Mouse (Mus musculus) heart, embryonic 15.5 days (tissue): ENCODE measurements around the gene Phactr1. TPM values are rescaled to one million over a fixed set of nuclear protein-coding genes. Genes with fewer than 3 reads are reported as not detected.
A peak's percentile ranks its signal among the peaks of the same experiment; 100 is the strongest.

Experiments used
- ATAC-seq: fragments of 200-750 bp; cut with Nextera tagmentation; replicated peaks from 2 replicates; pipeline ENCODE4 v1.8.0; 2017; ENCODE audit warnings: low read depth, moderate TSS enrichment; ENCODE audit not compliant: insufficient number of reproducible peaks, insufficient read depth, low FRiP score
- H3K27ac ChIP-seq: fragments of 300-500 bp; sonication (generic); 2 replicates; pipeline ENCODE4 v1.5.1; 2015; ENCODE audit warnings: mild to moderate bottlenecking, inconsistent platforms
- H3K27me3 ChIP-seq: fragments of 300-500 bp; sonication (generic); 2 replicates; pipeline ENCODE4 v1.6.1; 2015; ENCODE audit warnings: inconsistent platforms
- H3K36me3 ChIP-seq: fragments of 300-500 bp; sonication (generic); 2 replicates; pipeline ENCODE4 v1.6.1; 2015; ENCODE audit warnings: mild to moderate bottlenecking, inconsistent platforms
- H3K4me1 ChIP-seq: fragments of 300-500 bp; sonication (generic); replicated peaks from 2 replicates; pipeline ENCODE4 v1.6.1; 2015; ENCODE audit warnings: inconsistent platforms
- H3K4me2 ChIP-seq: fragments of 300-500 bp; sonication (generic); 2 replicates; pipeline ENCODE4 v1.6.1; 2015; ENCODE audit warnings: inconsistent platforms, mild to moderate bottlenecking, moderate library complexity
- H3K4me3 ChIP-seq: fragments of 300-500 bp; sonication (generic); 2 replicates; pipeline ENCODE4 v1.5.1; 2015; ENCODE audit warnings: mild to moderate bottlenecking, inconsistent platforms
- H3K9ac ChIP-seq: fragments of 300-500 bp; sonication (generic); 2 replicates; pipeline ENCODE4 v1.6.1; 2015; ENCODE audit warnings: mild to moderate bottlenecking, inconsistent platforms
- H3K9me3 ChIP-seq: fragments of 300-500 bp; sonication (generic); replicated peaks from 2 replicates; pipeline ENCODE4 v1.6.1; 2016; ENCODE audit warnings: inconsistent platforms
- WGBS: fragments of 180-500 bp; shearing (Covaris S2); methylation state at CpG from one replicate; pipeline ENCODE4 v1.1.7; 2015; ENCODE audit warnings: mixed read lengths; 5-methylcytosine and 5-hydroxymethylcytosine counted together
- polyA plus RNA-seq: library from polyadenylated mRNA; unstranded; fragments of >200 nt; fragmentation: Nextera tagmentation; extraction: Ambion mirVana; gene quantifications from 2 replicates; pipeline ENCODE4 v1.2.1, GENCODE M21; 2015

Gene Phactr1
- polyA plus RNA-seq, 1 experiment from 2014 or later = 6.5 TPM

DNA sequence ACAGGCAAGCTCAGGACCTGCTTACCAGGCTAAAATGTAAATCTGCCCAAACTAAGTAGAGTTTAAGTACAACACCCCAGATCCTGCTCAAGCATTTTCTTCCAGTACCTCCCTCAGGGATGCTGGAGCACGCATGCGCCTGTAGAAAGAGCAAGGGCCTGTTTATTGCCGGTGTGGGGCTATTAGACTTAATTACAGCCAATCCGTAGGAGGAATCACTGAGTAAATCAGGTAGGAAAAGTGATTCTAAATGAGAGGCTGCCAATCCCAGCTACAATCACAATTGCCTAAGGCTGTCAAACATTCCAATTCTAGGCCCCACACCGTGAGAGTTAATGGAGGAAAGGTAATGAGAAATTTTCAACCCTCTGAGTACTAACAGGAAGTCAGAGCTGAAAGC lies 477.9 kb downstream of the Phactr1 start:
- Histone ChIP-seq H3K4me3 (no peak overlapping the region), H3K4me1 (peaks cover 17% of the 10 kb centered on the region; the same call in 1 of the 2 replicates), H3K9ac (no peak overlapping the region), H3K27ac (no peak overlapping the region), H3K27me3 (no peaks in the 10 kb centered on the region), H3K4me2 (no peak overlapping the region), H3K36me3 (0 out of 2 replicates have a peak, but pooled peaks cover 14% of the 10 kb centered on the region), H3K9me3 (no peaks in the 10 kb centered on the region)
- 75% methylated on average over 5 of the region's 5 CpGs for WGBS
- ATAC-seq = no peak

DNA sequence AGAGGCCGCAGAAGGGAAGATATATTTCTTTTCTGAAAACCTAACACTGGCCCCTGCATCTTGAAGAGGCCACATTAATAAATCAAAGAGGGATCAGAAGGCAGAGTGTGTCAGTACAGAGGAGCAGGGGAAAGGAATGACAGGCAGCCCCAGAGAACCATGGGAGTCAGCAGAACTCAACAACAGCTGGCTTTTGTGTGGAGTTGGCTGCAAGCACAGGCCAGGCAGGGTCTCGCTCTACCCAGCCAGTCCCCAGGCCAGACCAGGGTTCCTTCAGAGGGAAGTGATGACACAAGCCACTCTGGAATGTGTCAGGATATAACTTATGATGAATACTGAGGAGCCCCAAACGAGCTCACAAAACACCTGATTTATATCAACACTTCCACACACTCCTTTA lies 479.0 kb downstream of the Phactr1 start:
- no peak overlapping the region for H3K4me3 ChIP-seq
- 44% methylated on average over 3 of the region's 3 CpGs for WGBS
- no peak overlapping the region for H3K9ac ChIP-seq
- H3K27ac ChIP-seq = peak overlapping the region; percentile 23
- no peaks in the 10 kb centered on the region for H3K27me3 ChIP-seq
- no peaks in the 10 kb centered on the region for H3K9me3 ChIP-seq
- H3K36me3 ChIP-seq = peaks cover 10% of the 10 kb centered on the region; the same call in 1 of the 2 replicates
- peak; percentile 73; the same call in 1 of the 2 replicates for ATAC-seq
- H3K4me1 ChIP-seq = peaks cover 17% of the 10 kb centered on the region; the same call in 1 of the 2 replicates
- no peak overlapping the region for H3K4me2 ChIP-seq

DNA sequence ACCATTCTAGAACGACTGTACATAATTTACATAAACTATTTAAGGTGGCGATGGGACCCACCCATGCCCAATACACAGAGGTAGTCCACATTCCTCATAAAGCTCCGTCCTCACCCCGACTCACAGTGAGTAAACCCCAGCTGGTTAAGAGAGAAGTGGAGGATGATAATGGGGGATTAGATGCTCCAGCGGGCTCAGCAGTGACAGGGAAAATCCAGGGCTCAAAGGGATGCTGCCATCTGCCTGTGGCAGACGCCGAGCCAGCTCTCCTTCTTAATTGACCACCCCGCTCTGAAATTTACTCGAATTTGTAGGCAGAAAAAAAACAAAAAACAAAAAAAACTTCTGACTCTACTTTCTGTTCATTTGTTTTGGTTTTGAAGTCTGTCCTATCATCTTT lies 487.3 kb downstream of the Phactr1 start:
- no peaks in the 10 kb centered on the region for H3K9me3 ChIP-seq
- ATAC-seq = no peak
- H3K4me1 ChIP-seq = peaks cover 9% of the 10 kb centered on the region
- H3K4me2 ChIP-seq = no peak overlapping the region
- no peak overlapping the region for H3K4me3 ChIP-seq
- peaks cover 28% of the 10 kb centered on the region; the same call in 1 of the 2 replicates for H3K36me3 ChIP-seq
- no peak overlapping the region for H3K9ac ChIP-seq
- no peak overlapping the region for H3K27ac ChIP-seq
- 71% methylated on average over 9 of the region's 9 CpGs for WGBS
- H3K27me3 ChIP-seq = no peaks in the 10 kb centered on the region

- under 1% methylated on average over 48 of the region's 48 CpGs for WGBS
- peak; percentile 89 for ATAC-seq
- H3K4me1 ChIP-seq = peaks cover 13% of the 10 kb centered on the region
- H3K4me2 ChIP-seq = peak within 1 kb of the TSS; percentile 78
- peak within 1 kb of the TSS; percentile 80 for H3K9ac ChIP-seq
- H3K27ac ChIP-seq = peak within 1 kb of the TSS; percentile 88
- peak within 1 kb of the TSS; percentile 77 for H3K4me3 ChIP-seq
- no peaks in the 10 kb centered on the region for H3K27me3 ChIP-seq
- H3K9me3 ChIP-seq = no peaks in the 10 kb centered on the region
- peaks cover 14% of the 10 kb centered on the region; the same call in 1 of the 2 replicates for H3K36me3 ChIP-seq
These were observed 490.7 kb downstream of the Phactr1 start, which contains the start of gene Tbc1d7 for GRCm38 (mm10) chr13:43171020-43171710. TSS of gene Tbc1d7 (minus strand) at chr13:43171501.

DNA sequence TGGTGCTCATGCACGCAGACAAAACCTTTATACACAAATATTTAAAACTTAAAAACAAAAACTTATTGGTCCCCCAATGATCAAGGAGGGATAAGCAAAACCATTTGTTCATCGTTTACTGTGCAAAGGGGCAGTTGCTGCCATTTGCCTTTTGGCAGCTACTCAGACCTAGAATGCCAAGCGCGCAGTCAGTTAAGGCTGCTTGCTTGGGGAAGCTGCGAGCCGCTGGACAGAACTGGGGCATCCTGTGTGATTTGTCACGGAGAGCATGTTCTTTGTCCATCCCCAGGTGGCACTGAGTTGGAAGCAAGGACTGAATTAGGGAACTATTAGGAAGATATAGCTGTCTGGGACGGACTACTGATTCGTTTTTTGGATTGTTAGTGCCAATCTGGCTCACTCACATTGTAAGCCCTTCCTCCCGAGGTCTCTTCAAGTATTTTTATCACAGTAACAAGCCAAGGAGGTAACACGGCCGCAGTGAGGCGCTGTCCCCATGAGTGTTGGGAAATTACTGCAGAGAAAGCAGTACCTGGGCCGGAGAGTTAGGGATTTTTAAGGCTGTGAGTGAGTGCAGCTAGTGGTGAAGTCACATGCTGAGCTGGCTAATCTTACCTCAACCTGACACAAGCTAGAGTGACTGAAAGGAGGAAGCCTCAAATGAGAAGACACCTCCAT lies 491.8 kb downstream of the Phactr1 start:
- Histone ChIP-seq H3K4me3 (peak overlapping the region; percentile 77), H3K27ac (peak overlapping the region; percentile 88; the same call in 1 of the 2 replicates), H3K4me2 (peak overlapping the region; percentile 78), H3K9me3 (no peaks in the 10 kb centered on the region), H3K4me1 (peaks cover 13% of the 10 kb centered on the region), H3K9ac (peak overlapping the region; percentile 80), H3K36me3 (peaks cover 12% of the 10 kb centered on the region; the same call in 1 of the 2 replicates), H3K27me3 (no peaks in the 10 kb centered on the region)
- ATAC-seq = no peak
- WGBS = 29% methylated on average over 14 of the region's 14 CpGs

DNA sequence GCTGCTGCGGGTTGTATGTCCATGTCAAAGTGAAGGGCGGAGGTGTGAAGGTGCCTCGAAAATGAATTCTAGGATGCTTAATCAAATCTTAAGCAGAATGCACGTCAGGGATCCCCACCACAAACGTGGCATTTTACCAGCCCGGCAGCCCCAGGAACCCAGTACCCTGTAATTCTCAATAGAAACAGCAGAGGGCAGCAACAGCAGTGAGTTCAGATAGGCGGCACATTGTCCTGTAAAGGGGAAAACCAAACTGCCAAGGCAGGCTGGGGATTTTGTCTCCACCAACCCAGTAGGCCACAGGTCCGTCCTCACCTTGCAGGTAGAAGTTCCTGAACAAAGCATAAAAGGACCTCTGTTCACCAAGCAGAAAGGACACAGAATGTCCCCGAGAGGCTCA lies 492.8 kb downstream of the Phactr1 start:
- peak overlapping the region; percentile 21; the same call in 1 of the 2 replicates for H3K4me2 ChIP-seq

GRCm38 (mm10) chr13:43176676-43177075 lies 496.3 kb downstream of the Phactr1 start:
- Histone ChIP-seq H3K4me1 (peaks cover 12% of the 10 kb centered on the region), H3K36me3 (no peaks in the 10 kb centered on the region)
- 96% methylated on average over 3 of the region's 3 CpGs for WGBS

More for the DNA sequence above, 492.8 kb downstream of the Phactr1 start:
- H3K4me3 ChIP-seq = no peak overlapping the region
- WGBS = 14% methylated on average over 9 of the region's 9 CpGs
- H3K9me3 ChIP-seq = no peaks in the 10 kb centered on the region
- no peak for ATAC-seq
- no peaks in the 10 kb centered on the region for H3K27me3 ChIP-seq
- H3K4me1 ChIP-seq = peaks cover 13% of the 10 kb centered on the region
- H3K36me3 ChIP-seq = peaks cover 8% of the 10 kb centered on the region; the same call in 1 of the 2 replicates
- no peak overlapping the region for H3K27ac ChIP-seq
- no peak overlapping the region for H3K9ac ChIP-seq

DNA sequence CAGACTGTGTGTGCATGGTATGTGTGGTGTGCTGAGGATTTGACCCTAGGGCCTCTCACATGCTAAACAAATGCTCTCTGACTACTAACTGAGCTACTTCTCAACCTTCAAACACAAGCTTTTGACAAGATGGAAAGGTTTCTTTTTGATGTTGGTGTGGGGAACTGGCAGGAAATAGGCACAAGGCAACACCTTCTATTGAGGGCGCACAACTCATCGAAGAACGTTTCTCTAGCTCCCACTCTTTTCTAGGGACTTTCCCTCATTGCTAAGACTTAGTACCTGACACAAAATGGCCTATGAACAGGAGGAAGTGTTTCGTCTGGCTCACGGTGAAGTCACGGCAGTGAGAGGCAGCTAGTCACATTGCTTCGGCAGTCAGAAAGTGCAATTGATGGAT lies 496.9 kb downstream of the Phactr1 start:
- ATAC-seq = no peak
- no peak overlapping the region for H3K4me2 ChIP-seq
- peaks cover 8% of the 10 kb centered on the region for H3K4me1 ChIP-seq
- H3K36me3 ChIP-seq = no peaks in the 10 kb centered on the region
- H3K27me3 ChIP-seq = peaks cover 12% of the 10 kb centered on the region; the same call in 1 of the 2 replicates
- no peak overlapping the region for H3K4me3 ChIP-seq
- H3K27ac ChIP-seq = no peak overlapping the region
- no peaks in the 10 kb centered on the region for H3K9me3 ChIP-seq
- 81% methylated on average over 7 of the region's 7 CpGs for WGBS
- no peak overlapping the region for H3K9ac ChIP-seq

More at GRCm38 (mm10) chr13:43176676-43177075, 496.3 kb downstream of the Phactr1 start:
- H3K9me3 ChIP-seq = no peaks in the 10 kb centered on the region
- H3K27ac ChIP-seq = no peak overlapping the region
- ATAC-seq = no peak
- no peak overlapping the region for H3K4me3 ChIP-seq
- H3K27me3 ChIP-seq = 0 out of 2 replicates have a peak, but pooled peaks cover 6% of the 10 kb centered on the region
- no peak overlapping the region for H3K4me2 ChIP-seq
- no peak overlapping the region for H3K9ac ChIP-seq

GRCm38 (mm10) chr13:43181104-43181503 lies 500.7 kb downstream of the Phactr1 start:
- no peaks in the 10 kb centered on the region for H3K9me3 ChIP-seq
- no peak overlapping the region for H3K4me2 ChIP-seq
- 64% methylated on average over 7 of the region's 7 CpGs for WGBS
- peaks cover 11% of the 10 kb centered on the region for H3K4me1 ChIP-seq
- H3K9ac ChIP-seq = no peak overlapping the region
- H3K27ac ChIP-seq = no peak overlapping the region
- ATAC-seq = no peak
- H3K4me3 ChIP-seq = no peak overlapping the region
- peaks cover 12% of the 10 kb centered on the region; the same call in 1 of the 2 replicates for H3K27me3 ChIP-seq
- H3K36me3 ChIP-seq = no peaks in the 10 kb centered on the region

- 0 out of 2 replicates have a peak, but pooled peaks have one; percentile 32 for ATAC-seq
- no peaks in the 10 kb centered on the region for H3K9me3 ChIP-seq
- no peaks in the 10 kb centered on the region for H3K36me3 ChIP-seq
- no peak overlapping the region for H3K27ac ChIP-seq
- peaks cover 11% of the 10 kb centered on the region for H3K4me1 ChIP-seq
- H3K9ac ChIP-seq = no peak overlapping the region
- H3K27me3 ChIP-seq = peaks cover 12% of the 10 kb centered on the region; the same call in 1 of the 2 replicates
- peak overlapping the region; percentile 56 for H3K4me2 ChIP-seq
- H3K4me3 ChIP-seq = peak overlapping the region; percentile 40
- 8% methylated on average over 14 of the region's 14 CpGs for WGBS
These were observed 502.2 kb downstream of the Phactr1 start for GRCm38 (mm10) chr13:43182465-43183201.
